Mouse (Mus musculus) lung, adult 2 months (tissue): ENCODE results near the gene Ctdnep1.

Source experiments
- CTCF ChIP-seq: fragments of 200-500 bp; IDR thresholded peaks from 2 replicates; pipeline ENCODE4 v1.5.1; 2011; ENCODE audit warnings: mild to moderate bottlenecking, low read length, control low read depth; ENCODE audit not compliant: insufficient read depth
- POLR2A ChIP-seq: fragments of 200-500 bp; IDR thresholded peaks from 2 replicates; pipeline ENCODE4 v1.6.1; 2011; ENCODE audit warnings: low read depth, mild to moderate bottlenecking, control low read depth, low read length, borderline replicate concordance; ENCODE audit errors: extremely low read depth

GRCm38 (mm10) chr11:70020022-70020631 lies 39.2 kb downstream of the Ctdnep1 start:
- TF ChIP-seq POLR2A (no peak), CTCF (no peak)
